Mouse (Mus musculus) left cerebral cortex, postnatal 14 days (tissue): ENCODE measurements around the gene Sulf2. TPM values are rescaled to one million over a fixed set of nuclear protein-coding genes. Genes with fewer than 3 reads are reported as not detected.

ENCODE experiments used
- DNase-seq, 2 experiments: peaks; one replicate each; pipeline ENCODE4 v3.0.0; 2021 to 2022; ENCODE audit warnings: low spot score in 2 of 2, mixed read lengths in 1 of 2
- intact Hi-C: fragments of 180-260 bp; cut with DNase I; formaldehyde crosslinking; loops from one replicate; pipeline ENCODE4 v1.15.1; 2025
- total RNA-seq, 2 experiments: library from RNA; stranded (reverse); gene quantifications; 2 replicates each; pipeline ENCODE4 v1.2.3; 2021

The Sulf2 gene
- total RNA-seq, 2 experiments from 2014 or later: 143 to 153 TPM

- DNase-seq: no peak
- intact Hi-C loops: loop anchor here (5.0 to 10.0 kb wide), 3 partner anchors 131 to 266 kb away; no protein-coding TSS in a partner anchor
These were observed 107.5 kb downstream of the Sulf2 start for GRCm38 (mm10) chr2:166047931-166048330.

- peak; percentile 30 to 55 for DNase-seq
- intact Hi-C loops: loop anchor here (5.0 to 10.0 kb wide), 3 partner anchors 129 to 264 kb away; no protein-coding TSS in a partner anchor
These were observed 109.6 kb downstream of the Sulf2 start for GRCm38 (mm10) chr2:166045549-166046501.

- intact Hi-C loops: loop anchor here (5.0 to 10.0 kb wide), 3 partner anchors 128 to 263 kb away; no protein-coding TSS in a partner anchor
These were observed 110.5 kb downstream of the Sulf2 start for GRCm38 (mm10) chr2:166045006-166045405.

GRCm38 (mm10) chr2:166042542-166042941 lies 112.9 kb downstream of the Sulf2 start:
- intact Hi-C loops: loop anchor here (5.0 to 10.0 kb wide), 2 partner anchors 35 to 218 kb away; no protein-coding TSS in a partner anchor
- DNase-seq: no peak

More at GRCm38 (mm10) chr2:166045006-166045405, 110.5 kb downstream of the Sulf2 start:
- no peak for DNase-seq

- intact Hi-C loops: loop anchor here (5.0 to 10.0 kb wide), 3 partner anchors 32 to 215 kb away; no protein-coding TSS in a partner anchor
These were observed 115.8 kb downstream of the Sulf2 start for GRCm38 (mm10) chr2:166039681-166040080.

GRCm38 (mm10) chr2:166035725-166036124 lies 119.7 kb downstream of the Sulf2 start:
- DNase-seq: peak in 1 of 2 experiments; percentile 51

More at GRCm38 (mm10) chr2:166039681-166040080, 115.8 kb downstream of the Sulf2 start:
- DNase-seq: no peak

GRCm38 (mm10) chr2:166034967-166035490 lies 120.4 kb downstream of the Sulf2 start:
- intact Hi-C loops: loop anchor here (5.0 kb wide), 1 partner anchor 113 kb away; no protein-coding TSS in a partner anchor
- no peak for DNase-seq

More at GRCm38 (mm10) chr2:166035725-166036124, 119.7 kb downstream of the Sulf2 start:
- intact Hi-C loops: loop anchor here (5.0 kb wide), 1 partner anchor 113 kb away; no protein-coding TSS in a partner anchor

- DNase-seq: no peak
- intact Hi-C loops: no loop called here
These were observed 122.8 kb downstream of the Sulf2 start for GRCm38 (mm10) chr2:166032628-166033027.

GRCm38 (mm10) chr2:166031120-166031929 lies 124.1 kb downstream of the Sulf2 start:
- DNase-seq: peak; percentile 37 to 62
- intact Hi-C loops: no loop called here

- DNase-seq: no peak
- intact Hi-C loops: no loop called here
These were observed 125.0 kb downstream of the Sulf2 start for GRCm38 (mm10) chr2:166030256-166030995.

GRCm38 (mm10) chr2:166029232-166029631 lies 126.2 kb downstream of the Sulf2 start:
- no peak for DNase-seq
- intact Hi-C loops: no loop called here

- DNase-seq: no peak
- intact Hi-C loops: no loop called here
These were observed 127.6 kb downstream of the Sulf2 start for GRCm38 (mm10) chr2:166027834-166028233.

GRCm38 (mm10) chr2:166025943-166026342 lies 129.5 kb downstream of the Sulf2 start:
- intact Hi-C loops: no loop called here
- DNase-seq: no peak

- DNase-seq: no peak
- intact Hi-C loops: no loop called here
These were observed 130.8 kb downstream of the Sulf2 start for GRCm38 (mm10) chr2:166024621-166025020.

- no peak for DNase-seq
These were observed 131.4 kb downstream of the Sulf2 start for GRCm38 (mm10) chr2:166024079-166024478.

More at GRCm38 (mm10) chr2:166024079-166024478, 131.4 kb downstream of the Sulf2 start:
- intact Hi-C loops: no loop called here
